In genomic region chr6:118755768-118756167, GRCm38 (mm10) we compare ENCODE assay signal across 28 mouse cellular contexts.
DNase-seq lines count a peak whose midpoint lies in the region; ATAC-seq lines count a peak whose summit lies in the region.
"Had no signal": no experiment of that assay in that cellular context is flagged by ENCODE, and none has a peak within 500 bp of the region (broad histone marks: within the 10 kb centered on the region; RNA-seq: fewer than 3 reads in every experiment).

No protein-coding gene starts in this region.

- no peak overlapping the region for H3K27ac ChIP-seq in forebrain, embryonic 13.5 days
- no peak overlapping the region for H3K27ac ChIP-seq in forebrain, embryonic 12.5 days
- H3K27ac ChIP-seq: embryonic facial prominence, embryonic 12.5 days; embryonic facial prominence, embryonic 15.5 days; heart, adult 2 months; heart, embryonic 10.5 days; heart, embryonic 13.5 days; hindbrain, embryonic 14.5 days; hindbrain, postnatal 0 days had no signal

- no peaks in the 10 kb centered on the region for H3K36me3 ChIP-seq in forebrain, embryonic 13.5 days (ENCODE audit: poor library complexity, severe bottlenecking)
- no peaks in the 10 kb centered on the region for H3K36me3 ChIP-seq in forebrain, embryonic 12.5 days (replicated peaks)
- H3K36me3 ChIP-seq: embryonic facial prominence, embryonic 15.5 days; G1E had no signal

- no peak overlapping the region for H3K9ac ChIP-seq in forebrain, embryonic 13.5 days
- H3K9ac ChIP-seq in forebrain, embryonic 12.5 days, result no peak overlapping the region
- H3K9ac ChIP-seq: embryonic facial prominence, embryonic 12.5 days; embryonic facial prominence, embryonic 15.5 days; heart, embryonic 13.5 days; hindbrain, embryonic 14.5 days had no signal

- 84% methylated on average over 5 of the region's 5 CpGs for WGBS in forebrain, embryonic 13.5 days
- 86% methylated on average over 5 of the region's 5 CpGs for WGBS in forebrain, embryonic 12.5 days

- no peak overlapping the region for H3K4me2 ChIP-seq in forebrain, embryonic 13.5 days
- H3K4me2 ChIP-seq in forebrain, embryonic 12.5 days, result no peak overlapping the region
- H3K4me2 ChIP-seq: embryonic facial prominence, embryonic 12.5 days; embryonic facial prominence, embryonic 15.5 days; heart, embryonic 13.5 days; hindbrain, embryonic 14.5 days had no signal

- H3K27me3 ChIP-seq in forebrain, embryonic 13.5 days, result no peaks in the 10 kb centered on the region
- no peaks in the 10 kb centered on the region for H3K27me3 ChIP-seq in forebrain, embryonic 12.5 days
- H3K27me3 ChIP-seq: embryonic facial prominence, embryonic 12.5 days; embryonic facial prominence, embryonic 15.5 days; heart, embryonic 13.5 days; Patski had no signal

- DNase-seq in layer of hippocampus, adult 11-12 months (ENCODE audit: low spot score), result peak; percentile 35
- DNase-seq in layer of hippocampus, postnatal 25 days (ENCODE audit: extremely low spot score in 1 of 2, low spot score in 1 of 2), result no peak
- peak; percentile 46 for DNase-seq in layer of hippocampus, adult 9-11 months
- no peak for DNase-seq in layer of hippocampus, adult 8-10 months (ENCODE audit: low spot score in 2 of 2)
- DNase-seq in urinary bladder, postnatal 4 days (ENCODE audit: low spot score in 2 of 2), result no peak
- DNase-seq: adrenal gland, postnatal 10 days; adrenal gland, postnatal 36 days; B cell, adult 2 months; cerebellum, adult 11-12 months; cerebellum, adult 8-10 months; cerebellum, postnatal 14 days; gastrocnemius, postnatal 10 days; gastrocnemius, postnatal 36 days; heart, adult 2 months; heart, postnatal 14 days; heart, postnatal 4 days had no signal

- peak; percentile 74; the same call in 1 of the 2 replicates for ATAC-seq in forebrain, embryonic 13.5 days
- no peak for ATAC-seq in forebrain, embryonic 12.5 days (ENCODE audit: low FRiP score)
- ATAC-seq: hindbrain, postnatal 0 days; inflammation-experienced regulatory T-cells, adult 6 months; intestine, embryonic 16.5 days; Patski had no signal

- H3K9me3 ChIP-seq in forebrain, embryonic 13.5 days (replicated peaks), result no peaks in the 10 kb centered on the region
- H3K9me3 ChIP-seq in forebrain, embryonic 12.5 days, result no peaks in the 10 kb centered on the region
- H3K9me3 ChIP-seq: embryonic facial prominence, embryonic 12.5 days; embryonic facial prominence, embryonic 15.5 days; heart, embryonic 10.5 days; heart, embryonic 13.5 days had no signal

- no peak overlapping the region for H3K4me3 ChIP-seq in forebrain, embryonic 13.5 days
- no peak overlapping the region for H3K4me3 ChIP-seq in forebrain, embryonic 12.5 days (replicated peaks)
- H3K4me3 ChIP-seq: embryonic facial prominence, embryonic 12.5 days; embryonic facial prominence, embryonic 15.5 days; heart, adult 2 months; heart, embryonic 10.5 days; heart, embryonic 13.5 days had no signal

- H3K4me1 ChIP-seq in forebrain, embryonic 13.5 days, result peaks cover 21% of the 10 kb centered on the region
- peaks cover 6% of the 10 kb centered on the region; the same call in 1 of the 2 replicates for H3K4me1 ChIP-seq in forebrain, embryonic 12.5 days
- H3K4me1 ChIP-seq: embryonic facial prominence, embryonic 12.5 days had no signal

Comparison
In these comparisons a context has a peak if more than half of its experiments do, and no peak if none do; other contexts are left out.
1. DNase-seq: peak in layer of hippocampus, adult 11-12 months (single experiment) and layer of hippocampus, adult 9-11 months (single experiment); none in layer of hippocampus, postnatal 25 days (0 of 2), layer of hippocampus, adult 8-10 months (0 of 2) and urinary bladder, postnatal 4 days (0 of 2).